Mouse (Mus musculus): ENCODE data around the gene Pax3.
A peak's percentile ranks its signal among the peaks of the same experiment; 100 is the strongest.

The Pax3 gene

DNA sequence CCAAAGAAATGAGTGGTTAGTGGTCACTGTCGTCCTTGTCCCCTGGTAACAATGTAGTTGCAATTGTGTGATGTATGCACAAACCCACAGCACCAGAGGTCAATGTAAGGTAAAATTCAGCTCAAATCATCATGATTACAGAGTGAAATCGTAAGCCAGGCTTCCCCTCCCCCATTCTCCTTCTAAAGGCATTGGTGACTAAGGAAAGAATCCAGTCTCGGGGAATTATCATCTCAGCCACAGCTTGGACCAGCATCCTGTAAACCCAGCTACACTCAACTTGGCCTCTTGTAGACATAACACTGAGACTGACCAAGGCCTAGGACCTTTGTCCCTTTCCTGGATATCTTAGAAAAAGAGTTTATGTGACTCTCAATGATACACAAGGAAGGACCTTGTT, 28.1 kb downstream of the Pax3 start:
- DNase-seq: no peak

DNA sequence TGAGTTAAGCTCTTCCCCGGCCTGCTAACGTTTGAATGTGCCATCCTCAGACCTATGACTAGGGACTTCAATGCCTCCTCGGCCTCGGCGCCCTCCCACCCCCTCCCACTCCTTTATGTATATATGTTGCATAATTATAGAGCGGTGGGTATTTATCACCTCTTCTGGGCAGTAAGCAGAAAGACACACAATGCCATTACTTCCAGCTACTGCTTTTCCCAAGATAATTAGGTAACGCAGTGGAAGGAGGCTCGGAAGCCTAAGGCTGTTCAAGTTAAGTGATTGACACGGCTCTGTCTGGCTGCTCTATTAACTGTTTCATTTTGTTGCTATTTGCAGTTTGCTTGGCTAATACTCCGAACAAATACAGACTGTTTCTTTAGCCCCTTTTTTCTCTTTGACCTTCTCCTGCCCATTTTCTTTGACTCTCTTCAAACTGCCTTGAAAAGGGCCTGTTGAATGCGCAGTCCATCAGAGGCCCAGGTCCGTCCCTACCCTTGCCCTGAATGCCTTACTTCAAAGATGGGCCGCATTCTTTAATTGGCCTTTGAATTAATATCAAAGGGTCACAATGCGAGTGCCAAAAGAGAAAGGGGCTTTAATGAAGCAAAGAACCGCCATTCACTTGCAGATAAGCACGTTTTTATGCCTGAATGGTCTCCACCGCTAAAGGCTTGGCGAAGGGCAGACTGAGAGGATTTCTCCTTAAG, 29.2 kb downstream of the Pax3 start:
- no peak for DNase-seq

DNA sequence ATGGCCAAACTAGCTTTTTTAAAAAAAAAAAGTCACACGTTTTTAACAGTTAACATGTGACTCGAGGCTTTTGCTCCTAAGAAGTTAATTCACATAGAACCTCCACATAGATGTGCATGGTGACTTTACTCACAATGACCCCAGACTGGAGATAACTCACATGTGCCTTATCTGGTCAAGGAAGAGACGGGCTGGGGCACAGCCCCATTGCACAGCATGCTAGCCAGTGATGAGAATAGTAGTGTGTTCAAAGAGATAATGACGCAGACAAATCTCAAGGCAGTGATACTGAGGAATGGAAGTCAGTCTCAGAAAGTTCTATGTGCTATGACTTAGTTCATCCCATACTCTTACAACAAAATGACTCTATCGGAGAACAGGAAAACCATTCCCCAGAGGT, 35.2 kb downstream of the Pax3 start:
- no peak for DNase-seq

DNA sequence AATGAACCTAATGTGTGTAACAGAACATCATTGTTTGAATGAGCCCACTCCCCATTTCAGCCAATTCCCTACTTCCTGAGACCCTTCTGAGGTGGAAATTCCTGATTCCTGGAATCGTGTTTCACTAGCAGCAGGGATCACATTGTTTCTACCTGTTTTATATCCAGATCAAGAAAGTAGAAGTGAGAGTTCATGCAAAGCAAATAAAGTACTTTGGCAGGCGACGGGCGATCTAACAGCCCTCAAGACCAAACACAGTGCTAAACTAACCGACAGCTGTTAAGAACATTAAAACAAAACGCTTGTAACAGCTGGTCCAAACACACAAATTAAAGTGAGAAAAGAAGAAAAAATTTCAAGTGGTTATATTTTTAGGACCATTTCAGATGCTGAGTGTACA, 39.0 kb downstream of the Pax3 start:
- no peak for DNase-seq

DNA sequence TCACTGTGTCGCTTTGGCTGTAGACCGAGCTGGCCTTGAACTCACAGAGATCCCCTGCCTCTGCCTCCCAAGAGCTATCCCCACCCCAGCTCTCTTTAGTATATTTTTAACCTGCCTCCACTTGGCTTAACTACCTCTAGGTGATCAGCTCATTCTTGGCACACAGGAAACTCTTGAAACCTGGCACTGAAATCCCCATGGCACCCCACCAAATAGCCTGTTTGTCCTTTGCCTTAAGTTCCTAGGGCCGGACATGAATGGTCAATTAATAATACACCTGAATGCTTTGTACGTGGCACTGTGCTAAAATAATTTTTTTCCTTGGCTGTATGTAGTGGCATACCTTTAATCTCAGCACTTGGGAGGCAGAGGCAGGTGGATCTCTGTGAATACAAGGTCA, 41.1 kb downstream of the Pax3 start:
- DNase-seq: peak; percentile 14 to 32

DNA sequence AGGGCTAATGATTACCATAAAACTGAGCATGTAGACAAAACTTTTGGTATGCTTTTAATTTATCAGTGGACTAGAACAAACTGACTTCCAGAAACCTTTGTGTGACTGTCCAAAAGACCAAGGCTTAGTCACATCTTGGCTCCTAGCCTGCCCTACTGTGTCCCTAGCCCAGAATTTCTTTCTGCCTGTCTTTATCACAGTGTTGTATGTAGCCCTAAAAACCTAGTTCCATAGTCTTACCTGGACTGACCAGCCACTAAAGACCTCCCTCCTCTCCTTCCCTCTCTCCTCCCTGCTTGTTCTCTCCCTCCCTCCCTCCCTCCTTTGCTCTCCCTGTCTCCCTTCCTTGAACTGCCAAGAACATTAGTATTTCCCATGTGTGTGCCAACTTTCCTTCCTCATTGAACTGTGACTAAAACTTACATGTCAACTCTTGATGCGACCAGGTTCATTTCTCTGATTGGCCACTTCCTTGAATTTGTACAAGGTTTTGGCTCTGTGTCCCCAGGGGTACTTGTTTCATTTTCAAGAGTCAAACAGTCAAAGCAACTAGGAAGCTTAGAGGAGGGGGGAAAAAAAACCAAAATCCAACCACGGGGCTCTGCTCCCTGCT, 48.8 kb downstream of the Pax3 start:
- peak in 1 of 2 experiments; percentile 2 for DNase-seq

DNA sequence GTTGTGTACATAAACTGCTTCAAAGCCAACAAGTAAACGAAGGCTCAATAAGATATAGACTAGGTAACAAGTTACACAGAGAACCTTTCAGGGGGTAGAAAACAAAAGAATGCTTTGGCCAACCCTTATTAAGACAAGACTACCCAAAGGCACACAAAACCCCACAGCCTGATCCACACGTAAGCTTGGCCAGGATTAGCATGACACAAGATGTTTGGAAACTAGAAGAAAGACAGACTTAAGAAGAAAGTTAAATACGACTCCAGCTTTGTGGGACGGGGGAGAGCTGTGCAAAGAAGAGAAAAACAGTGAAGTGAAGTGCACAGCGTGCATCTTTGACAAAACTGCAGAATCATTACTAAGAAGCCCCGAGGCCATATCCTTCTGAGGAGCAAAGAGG, 53.5 kb downstream of the Pax3 start:
- DNase-seq: no peak

DNA sequence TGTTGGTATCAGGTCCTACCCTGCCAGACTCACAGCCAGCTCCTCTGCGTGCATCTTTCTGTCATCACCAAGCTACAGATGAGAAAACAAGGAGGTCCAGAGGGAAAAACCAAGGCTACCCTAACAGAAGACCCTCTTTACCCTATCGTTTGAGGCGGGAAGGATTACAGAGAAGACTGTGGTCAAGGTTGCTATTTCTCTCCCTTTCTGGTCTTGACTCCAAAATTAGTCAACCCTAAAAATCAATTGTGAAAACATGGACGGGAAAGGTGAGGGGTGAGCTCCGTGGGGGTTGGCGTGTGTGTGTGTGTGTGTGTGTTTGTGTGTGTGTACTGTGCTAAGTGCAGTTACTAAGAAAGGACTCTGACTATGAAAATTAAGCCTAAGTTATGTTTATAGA, 54.0 kb downstream of the Pax3 start:
- DNase-seq: no peak

DNA sequence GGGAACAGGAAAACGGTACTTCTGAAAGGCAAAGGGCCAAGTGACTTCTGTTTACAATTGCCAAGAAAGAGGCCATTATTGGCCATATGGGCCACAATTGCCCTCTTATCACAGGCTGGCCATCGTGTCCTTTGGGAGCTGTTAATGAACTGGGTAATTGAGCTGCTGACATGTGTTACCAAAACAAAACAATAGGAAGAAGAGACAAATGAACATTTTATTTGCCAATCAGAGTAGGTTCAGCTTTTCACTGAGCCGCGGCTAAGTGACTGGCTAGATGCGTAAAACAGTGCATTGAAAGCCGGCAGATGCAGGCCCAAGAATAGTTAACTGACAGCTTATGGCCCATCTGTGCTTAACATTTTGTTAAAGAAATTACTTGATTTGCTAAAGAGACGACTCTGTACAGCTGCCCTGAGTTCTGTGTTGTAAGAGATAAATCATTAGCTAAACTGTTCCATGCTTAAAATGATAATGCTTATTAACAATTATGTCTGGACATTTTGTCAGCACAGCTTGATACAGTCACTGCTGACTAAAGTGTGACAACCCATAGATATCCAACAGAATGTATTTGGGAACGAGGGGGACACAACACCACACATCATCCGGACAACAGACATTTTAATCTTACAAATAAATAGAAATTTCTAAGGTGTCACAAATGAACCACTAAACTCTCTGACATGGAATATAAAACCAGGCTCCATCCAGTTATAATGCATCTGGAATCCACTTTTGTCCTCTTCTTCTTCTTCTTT, 55.0 kb downstream of the Pax3 start:
- no peak for DNase-seq

DNA sequence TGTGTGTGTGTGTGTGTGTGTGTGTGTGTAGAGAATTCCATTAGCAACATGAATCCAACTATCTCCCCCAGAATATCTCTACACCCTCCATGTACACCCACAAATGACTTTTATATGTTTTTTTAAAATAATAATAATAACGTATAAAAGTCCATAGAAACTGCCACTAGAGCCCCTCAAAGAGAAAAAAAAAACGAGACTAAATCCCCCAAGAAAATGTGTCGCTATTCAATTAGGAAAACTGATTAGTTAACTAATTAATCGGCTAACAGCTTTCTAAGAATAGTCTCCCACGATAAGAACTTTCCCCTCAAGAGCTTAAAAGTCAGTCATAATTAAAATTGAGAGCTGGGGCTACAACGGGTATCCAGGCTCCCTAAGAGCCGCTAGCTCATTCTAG, 55.6 kb downstream of the Pax3 start:
- DNase-seq: no peak

DNA sequence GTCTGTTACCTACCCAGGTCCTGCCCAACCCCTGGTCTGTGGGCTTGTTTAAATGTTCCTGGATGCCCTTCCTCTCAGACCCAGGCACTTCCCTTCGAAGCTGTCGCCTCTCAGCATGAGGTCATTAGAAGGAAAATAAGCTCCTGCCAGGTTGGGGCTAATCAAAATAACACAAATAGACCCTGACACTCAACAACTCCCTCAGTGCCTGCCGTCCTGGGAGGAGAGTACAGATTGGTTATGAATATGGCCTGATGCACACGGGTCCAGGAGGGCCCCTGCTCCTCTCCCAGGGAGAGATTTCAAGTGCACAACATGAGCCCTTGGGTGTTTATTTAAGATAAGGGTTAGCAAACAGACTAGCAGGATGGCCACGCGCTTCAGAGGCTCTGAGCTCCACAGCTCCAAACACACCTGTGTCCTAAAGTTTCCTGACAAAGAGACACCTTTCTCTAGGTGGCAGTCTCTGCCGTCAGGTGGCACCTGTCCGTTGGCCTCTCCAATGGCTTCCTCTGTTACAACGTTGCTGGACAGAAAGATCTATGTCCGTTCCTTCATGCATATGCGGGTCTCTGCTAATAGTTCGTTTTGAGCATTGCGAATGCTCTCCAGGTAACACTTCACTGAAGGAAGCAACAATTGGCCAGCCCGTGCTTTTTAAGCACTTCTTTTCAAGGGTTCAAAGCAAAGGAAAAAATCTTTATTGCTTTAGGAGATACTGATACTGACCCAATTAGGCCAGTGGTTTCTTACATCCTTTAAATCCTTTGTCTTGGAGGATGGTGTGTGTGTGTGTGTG, 56.2 kb downstream of the Pax3 start:
- DNase-seq: peak in 1 of 2 experiments; percentile 7

DNA sequence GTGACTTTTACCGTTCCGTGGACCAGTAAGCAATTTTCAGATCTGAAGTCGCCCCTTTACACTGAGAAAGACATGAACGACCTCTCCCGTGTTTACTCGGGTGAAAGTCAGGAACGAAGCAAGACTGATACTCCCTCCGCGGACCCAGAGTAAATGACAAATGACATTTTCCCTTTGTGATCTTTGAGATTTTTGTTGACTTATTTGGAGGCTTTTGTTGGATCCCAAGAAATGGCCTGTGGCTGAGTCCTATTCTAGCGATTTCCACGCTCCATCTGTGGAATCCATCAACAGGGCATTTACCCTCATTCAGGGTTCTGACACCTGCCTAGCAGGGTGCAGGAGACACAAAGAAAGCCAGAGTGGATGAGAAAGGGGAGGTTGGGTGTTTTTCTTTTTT, 57.6 kb downstream of the Pax3 start:
- DNase-seq: no peak

DNA sequence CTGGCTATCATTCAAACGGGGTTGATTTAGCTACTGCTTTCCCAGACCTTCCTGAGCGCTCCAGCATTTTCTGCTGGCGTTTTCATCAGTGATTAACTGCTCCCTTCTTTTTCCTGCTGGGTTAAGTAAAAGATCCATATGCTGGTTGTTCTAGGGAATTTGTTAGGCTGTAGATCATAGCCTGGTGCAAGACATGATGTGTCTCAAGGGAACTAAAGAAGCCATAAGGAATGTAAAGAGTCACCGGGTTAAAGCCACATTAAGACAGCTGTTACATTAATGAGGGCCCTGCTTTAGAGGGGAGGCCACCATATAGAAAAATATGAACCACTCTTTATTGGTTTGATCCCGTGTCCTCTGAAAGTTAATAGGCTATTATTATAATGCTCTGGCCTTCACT, 67.7 kb downstream of the Pax3 start:
- no peak for DNase-seq

DNA sequence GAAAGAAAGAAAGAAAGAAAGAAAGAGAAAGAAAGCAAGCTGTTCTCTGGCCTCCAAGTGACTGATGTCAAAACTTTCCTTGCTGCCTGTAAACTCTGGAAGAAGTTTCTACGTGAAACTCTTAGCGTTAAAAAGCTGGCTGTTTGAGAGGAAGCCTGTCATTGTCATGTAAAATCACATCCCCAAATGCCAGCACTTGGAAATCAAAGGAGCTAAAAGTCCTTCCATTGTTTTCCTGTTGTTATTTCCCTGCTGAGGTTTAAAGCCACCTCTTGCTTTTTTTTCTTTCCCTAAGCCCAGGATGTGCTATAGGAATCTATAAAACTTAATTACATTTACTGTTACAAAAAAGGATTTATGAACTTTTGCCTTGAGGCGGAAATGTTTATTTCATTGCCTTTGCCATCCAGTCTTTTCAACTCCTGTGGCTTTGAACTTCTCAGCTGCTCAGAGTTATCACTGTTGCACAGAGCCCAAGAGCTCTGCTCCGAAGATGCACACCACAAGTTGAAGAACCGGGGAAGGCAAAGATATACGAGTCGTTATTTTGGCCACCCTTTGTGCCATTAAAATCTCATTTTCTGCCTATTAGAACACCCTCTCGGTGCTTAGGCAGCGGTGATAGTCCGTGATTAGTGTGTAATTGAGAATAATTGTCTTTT, 76.9 kb downstream of the Pax3 start:
- no peak for DNase-seq

DNA sequence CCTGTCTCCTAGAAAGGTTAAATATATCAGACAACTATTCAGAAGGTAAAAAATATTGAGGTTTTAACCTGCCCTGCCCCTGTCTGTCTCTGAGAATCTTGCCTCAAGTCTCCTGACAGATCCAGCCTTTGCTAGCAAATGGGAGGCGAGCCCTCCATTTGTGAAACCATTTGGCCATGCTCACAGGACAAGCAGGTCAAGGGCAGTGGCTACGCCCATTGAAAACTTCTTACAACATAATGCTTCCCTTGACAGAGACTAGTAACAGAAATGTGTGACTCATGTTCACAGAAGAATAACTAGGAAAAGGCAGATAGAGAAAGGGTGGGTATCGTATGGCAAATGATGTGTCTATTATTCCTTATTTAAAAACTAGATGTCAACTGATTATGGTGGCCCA, 80.9 kb downstream of the Pax3 start:
- no peak for DNase-seq

DNA sequence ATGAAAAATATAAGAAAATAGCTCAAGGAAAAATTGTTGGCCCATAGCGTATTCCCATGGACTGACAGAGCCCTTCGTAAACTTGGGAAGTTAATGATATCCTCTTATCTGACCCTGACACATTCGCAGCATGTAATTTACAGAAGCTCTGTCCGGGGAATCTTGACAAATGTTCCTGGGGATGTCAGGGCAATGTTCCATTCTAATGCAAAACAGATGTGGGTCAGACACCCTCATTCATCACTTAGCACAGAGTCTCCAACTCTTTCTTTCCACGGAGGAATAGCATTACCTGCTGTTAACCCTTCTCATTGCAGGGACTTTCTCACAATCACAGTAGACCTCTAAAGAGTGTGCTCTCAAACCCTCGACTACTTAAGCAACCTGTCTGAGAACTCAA, 86.6 kb downstream of the Pax3 start:
- no peak for DNase-seq

DNA sequence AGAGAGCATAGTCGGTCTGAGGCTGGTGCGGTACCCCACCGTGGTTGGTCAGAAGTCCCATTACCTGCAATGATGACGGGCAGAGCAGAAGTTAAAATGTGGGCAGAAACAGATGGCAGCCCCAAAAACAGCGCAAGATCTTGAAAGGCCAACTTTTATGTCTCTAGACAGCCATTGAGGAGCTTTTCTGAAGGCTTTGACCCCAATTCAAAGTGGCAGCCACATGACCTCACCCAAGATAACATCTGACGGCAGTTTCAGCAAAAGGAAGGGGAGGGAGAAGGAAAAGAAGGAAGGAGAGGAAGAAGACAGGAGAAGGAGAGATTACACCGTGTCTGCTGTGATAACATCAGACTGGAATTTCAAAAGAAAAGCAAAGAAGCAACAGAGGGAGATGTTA, 93.4 kb downstream of the Pax3 start:
- DNase-seq: no peak

DNA sequence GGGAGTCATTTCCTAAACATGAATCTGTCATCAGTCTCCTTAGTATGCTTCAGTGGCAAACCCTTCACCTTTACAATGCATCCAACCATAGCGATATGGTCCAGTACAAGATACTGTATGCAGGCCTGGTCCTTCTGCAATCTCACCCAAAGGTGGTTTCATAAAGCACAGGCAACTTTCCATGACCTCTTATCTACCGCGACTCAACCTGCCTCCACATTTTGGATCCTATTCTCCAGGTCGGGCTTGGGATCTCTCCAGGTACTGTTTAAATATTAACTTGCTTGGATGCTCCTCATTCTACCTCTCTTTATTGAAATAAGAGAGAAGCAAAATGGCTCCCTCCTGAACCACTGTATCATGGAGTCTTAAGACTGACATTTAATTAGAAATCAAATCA, 103.3 kb downstream of the Pax3 start:
- no peak for DNase-seq

DNA sequence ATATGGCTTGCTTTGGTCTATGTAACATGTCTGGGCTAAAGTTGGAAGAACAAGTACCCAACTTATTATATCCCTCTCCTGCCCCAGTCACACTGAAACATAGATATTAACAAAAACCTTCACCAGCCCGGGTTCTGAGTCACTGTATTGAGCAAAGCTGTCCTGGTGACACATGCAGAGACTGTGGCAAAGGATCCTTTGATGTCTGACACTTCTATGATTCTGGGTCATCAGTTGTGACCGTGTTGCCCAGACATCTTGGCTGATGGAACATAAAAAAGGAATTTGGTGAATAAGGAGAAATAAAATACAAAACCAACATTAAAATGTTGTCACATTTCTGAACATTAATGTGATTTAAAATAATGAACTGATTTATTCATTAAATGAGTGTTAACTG, 108.3 kb downstream of the Pax3 start:
- no peak for DNase-seq

DNA sequence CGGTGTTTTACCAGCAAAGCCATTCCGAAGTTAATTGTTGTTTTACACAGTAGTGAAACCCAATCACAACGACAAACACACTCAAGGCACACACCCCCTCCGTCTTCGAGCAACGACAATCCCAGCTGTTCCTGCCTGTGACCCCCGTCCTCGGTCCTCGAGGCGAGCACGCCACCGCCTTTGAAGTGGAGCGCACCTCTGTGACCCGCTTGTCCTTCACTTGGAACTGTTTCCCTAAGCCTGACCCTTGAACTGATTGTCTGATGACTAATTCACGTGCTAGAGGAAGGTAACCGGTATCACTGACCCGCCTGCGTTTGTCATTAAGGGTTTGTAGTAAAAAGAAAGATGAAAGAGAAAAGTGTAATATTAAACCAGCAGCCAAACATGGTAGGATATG, 115.2 kb downstream of the Pax3 start:
- DNase-seq: no peak

DNA sequence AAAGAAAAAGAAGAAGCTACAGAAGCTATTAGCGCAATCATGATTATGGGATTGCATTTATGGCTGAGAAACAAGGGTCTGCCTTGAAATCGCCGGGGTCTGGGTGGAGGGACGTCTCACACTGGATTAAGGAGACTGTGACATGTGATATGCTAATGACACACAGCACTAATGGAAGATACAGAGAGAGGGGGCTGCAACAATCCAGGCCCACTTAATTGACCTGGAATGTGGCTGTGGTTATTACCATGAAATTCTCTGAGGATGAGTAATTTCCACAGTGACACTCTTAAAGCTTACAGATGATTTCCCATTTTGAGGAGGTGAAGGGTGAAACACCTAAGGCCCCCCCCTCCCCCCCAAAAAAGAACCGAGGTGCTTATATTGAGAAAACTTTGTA, 136.1 kb downstream of the Pax3 start:
- DNase-seq: no peak

DNA sequence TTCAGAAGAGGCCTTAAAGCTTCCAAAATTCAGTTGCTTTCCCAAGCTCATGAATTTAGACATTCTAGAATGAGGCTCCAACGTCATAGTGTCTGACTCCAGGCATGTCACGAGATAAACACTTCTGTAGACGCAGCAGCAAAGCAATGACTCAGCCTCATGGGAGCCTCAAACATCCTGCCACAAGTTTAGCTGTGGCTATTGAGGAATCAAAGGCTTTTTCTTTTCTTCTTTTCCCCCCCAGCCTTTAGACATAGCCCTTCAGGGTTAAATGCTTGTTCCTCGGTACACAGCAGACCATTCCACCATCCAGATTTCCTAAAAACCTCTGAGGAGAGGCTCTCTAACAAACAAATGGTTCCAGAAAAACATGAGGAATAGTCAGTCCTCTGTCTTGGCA, 139.0 kb downstream of the Pax3 start:
- no peak for DNase-seq

DNA sequence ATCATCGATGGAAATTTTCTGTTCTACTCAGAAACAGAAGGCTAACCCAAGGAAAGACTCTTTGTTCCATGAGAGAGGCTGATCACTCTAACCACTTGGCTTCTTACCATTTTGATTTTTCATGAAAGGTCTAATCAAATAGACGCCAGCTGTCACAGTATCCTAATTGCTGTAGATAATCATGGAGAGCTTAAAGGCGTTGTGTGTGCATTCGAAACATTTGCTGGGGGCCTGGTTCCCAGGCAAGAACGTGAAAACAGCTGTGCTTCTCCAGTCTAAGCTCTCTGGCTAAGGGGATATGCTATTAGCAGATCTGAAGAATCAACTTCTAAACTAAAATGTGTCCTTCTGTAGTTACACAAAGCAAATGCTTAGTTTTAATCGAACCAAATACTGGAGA, 143.3 kb downstream of the Pax3 start:
- DNase-seq: no peak

Measured in kidney, adult 8-10 months (tissue).